Mouse (Mus musculus) hindbrain, embryonic 14.5 days (tissue): ENCODE results near the gene Zfp319. TPM values are rescaled to one million over a fixed set of nuclear protein-coding genes. Genes with fewer than 3 reads are reported as not detected.

Source experiments
- ATAC-seq: fragments of 200-750 bp; cut with Nextera tagmentation; 2 replicates; pipeline ENCODE4 v1.8.0; 2017; ENCODE audit warnings: moderate number of reproducible peaks, mild to moderate bottlenecking, moderate TSS enrichment, moderate library complexity; ENCODE audit not compliant: low FRiP score
- DNase-seq: peaks from one replicate; pipeline ENCODE4 v3.0.0-alpha.2; 2015; ENCODE audit warnings: low spot score
- H3K27ac ChIP-seq: fragments of 300-500 bp; sonication (generic); 2 replicates; pipeline ENCODE4 v1.5.1; 2014; ENCODE audit warnings: mild to moderate bottlenecking, moderate library complexity
- H3K27me3 ChIP-seq: fragments of 300-500 bp; sonication (generic); 2 replicates; pipeline ENCODE4 v1.6.1; 2014; ENCODE audit warnings: mild to moderate bottlenecking, low read length, mixed read lengths; ENCODE audit not compliant: control insufficient read depth, insufficient read depth
- H3K36me3 ChIP-seq: fragments of 300-500 bp; sonication (generic); replicated peaks from 2 replicates; pipeline ENCODE4 v1.6.1; 2014; ENCODE audit not compliant: control insufficient read depth, insufficient read depth
- H3K4me1 ChIP-seq: fragments of 300-500 bp; sonication (generic); replicated peaks from 2 replicates; pipeline ENCODE4 v1.6.1; 2014; ENCODE audit warnings: antibody characterized with exemption, low read length, mixed read lengths; ENCODE audit not compliant: control insufficient read depth, insufficient read depth
- H3K4me2 ChIP-seq: fragments of 300-500 bp; sonication (generic); replicated peaks from 2 replicates; pipeline ENCODE4 v1.6.1; 2014; ENCODE audit warnings: mild to moderate bottlenecking, moderate library complexity
- H3K4me3 ChIP-seq: fragments of 300-500 bp; sonication (generic); replicated peaks from 2 replicates; pipeline ENCODE4 v1.5.1; 2014; ENCODE audit warnings: mild to moderate bottlenecking, low read length
- H3K9ac ChIP-seq: fragments of 300-500 bp; sonication (generic); 2 replicates; pipeline ENCODE4 v1.6.1; 2014
- H3K9me3 ChIP-seq: fragments of 300-500 bp; sonication (generic); 2 replicates; pipeline ENCODE4 v1.6.1; 2016; ENCODE audit warnings: low read length; ENCODE audit not compliant: control insufficient read depth
- WGBS: fragments of 180-500 bp; shearing (Covaris S2); extraction: QIAGEN DNeasy Blood & Tissue Kit; methylation state at CpG from one replicate; pipeline ENCODE4 v1.1.7; 2014; 5-methylcytosine and 5-hydroxymethylcytosine counted together
- polyA plus RNA-seq: library from polyadenylated mRNA; unstranded; fragments of >200 nt; fragmentation: Nextera tagmentation; extraction: Ambion mirVana; gene quantifications from 2 replicates; pipeline ENCODE4 v1.2.1, GENCODE M21; 2014

Zfp319 gene
- polyA plus RNA-seq, 1 experiment from 2014 or later = 15.9 TPM

DNA sequence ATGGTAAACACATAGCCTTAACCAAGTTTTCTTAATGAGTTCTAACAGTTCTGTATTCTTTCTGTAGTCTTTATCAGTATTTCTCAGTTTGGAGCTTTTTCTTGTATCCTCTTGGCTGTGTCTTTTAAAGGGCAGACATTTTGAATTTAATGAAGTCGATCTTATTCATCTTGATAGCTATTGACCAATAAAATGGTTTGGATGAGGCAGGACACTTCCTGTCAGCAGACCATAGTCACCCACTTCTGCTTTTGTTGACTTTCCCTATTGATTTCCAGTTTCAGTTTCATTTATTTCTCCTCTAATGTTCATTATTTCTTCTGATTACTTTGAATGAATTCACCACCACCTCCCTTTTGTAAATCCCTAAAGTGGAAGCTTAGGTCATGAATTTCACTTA lies 4.0 kb upstream of the Zfp319 start:
- Histone ChIP-seq H3K4me2 (no peak overlapping the region), H3K27ac (no peak overlapping the region), H3K4me3 (no peak overlapping the region), H3K4me1 (peaks cover 4% of the 10 kb centered on the region), H3K27me3 (no peaks in the 10 kb centered on the region), H3K36me3 (peaks cover 47% of the 10 kb centered on the region), H3K9me3 (no peaks in the 10 kb centered on the region), H3K9ac (no peak overlapping the region)
- no peak for ATAC-seq
- DNase-seq = no peak
- WGBS = 85% methylated on average over 1 of the region's 1 CpGs

DNA sequence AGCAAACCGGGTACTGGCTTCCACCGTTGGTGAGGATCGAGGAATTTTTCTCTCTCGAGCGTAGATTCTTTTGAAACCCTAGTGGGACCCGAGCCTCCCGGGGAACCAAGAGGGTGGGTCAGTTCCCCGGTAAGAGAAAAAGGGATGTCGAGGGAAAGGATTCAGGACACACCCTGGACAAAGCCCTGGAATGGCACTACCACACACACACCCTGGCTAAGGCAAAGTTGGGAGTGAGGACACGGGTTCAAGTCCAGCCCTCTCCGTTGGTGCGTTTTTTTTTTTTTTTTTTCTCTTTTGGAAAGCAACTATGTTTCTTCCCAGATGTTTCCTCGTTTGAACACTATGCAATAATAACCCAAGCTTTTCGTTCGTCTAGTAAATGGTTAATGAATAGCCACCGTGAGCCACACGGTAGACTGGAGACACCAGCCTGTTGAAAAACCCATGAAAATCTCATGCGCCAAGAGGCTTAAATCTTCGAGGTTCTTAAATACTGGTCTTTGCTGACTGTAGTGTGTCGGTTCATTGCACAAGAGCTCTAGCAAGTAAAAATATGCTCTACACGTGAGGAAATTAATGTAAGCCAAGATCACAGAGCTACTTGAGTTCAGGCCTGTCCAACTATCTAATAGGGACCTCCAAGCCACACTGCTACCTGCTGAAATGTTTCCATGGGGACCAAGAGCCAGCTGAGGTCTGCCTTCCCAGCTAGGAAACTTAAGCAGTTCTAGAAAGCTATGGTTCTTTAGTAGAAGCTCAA lies 868 bp upstream of the Zfp319 start:
- peak overlapping the region; percentile 72 for H3K4me2 ChIP-seq
- DNase-seq = no peak
- peak overlapping the region; percentile 96 for H3K27ac ChIP-seq
- H3K9ac ChIP-seq = peak overlapping the region; percentile 88
- peaks cover 17% of the 10 kb centered on the region for H3K4me1 ChIP-seq
- 27% methylated on average over 21 of the region's 21 CpGs for WGBS
- H3K36me3 ChIP-seq = peaks cover 43% of the 10 kb centered on the region
- H3K4me3 ChIP-seq = peak overlapping the region; percentile 73
- H3K27me3 ChIP-seq = no peaks in the 10 kb centered on the region
- no peak for ATAC-seq
- H3K9me3 ChIP-seq = no peaks in the 10 kb centered on the region

DNA sequence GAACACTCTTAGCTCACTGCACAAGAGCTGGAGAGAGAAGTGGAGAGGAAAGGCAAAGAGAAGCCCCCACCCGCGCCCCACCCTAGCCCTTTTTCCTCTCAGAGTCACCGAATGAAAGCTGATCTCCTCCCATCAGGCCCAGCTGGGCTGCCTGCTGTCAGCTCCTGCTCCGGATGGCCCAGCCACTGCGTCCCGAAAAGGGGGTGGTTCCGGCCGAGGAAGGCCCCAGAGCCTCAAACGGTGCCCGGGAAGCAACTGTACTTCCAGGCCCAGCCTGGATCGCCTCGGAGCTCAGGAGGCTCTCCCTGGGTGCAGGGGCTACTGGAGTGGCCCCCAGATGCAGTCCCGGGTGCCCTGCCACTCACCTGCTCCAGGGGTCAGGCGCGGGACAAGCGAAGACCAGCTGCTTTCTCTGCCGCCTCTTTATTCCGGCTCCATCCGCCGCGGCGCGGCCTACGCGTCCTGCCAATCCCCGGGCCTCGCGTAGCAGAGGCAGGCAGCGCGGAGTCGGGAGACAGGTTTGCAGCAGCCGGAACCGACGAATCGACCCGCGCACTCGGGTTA lies 512 bp downstream of the Zfp319 start:
- Histone ChIP-seq H3K36me3 (peaks cover 43% of the 10 kb centered on the region), H3K9ac (peak overlapping the region; percentile 88), H3K27me3 (no peaks in the 10 kb centered on the region), H3K9me3 (no peaks in the 10 kb centered on the region), H3K27ac (peak overlapping the region; percentile 96), H3K4me2 (peak overlapping the region; percentile 72), H3K4me1 (peaks cover 17% of the 10 kb centered on the region), H3K4me3 (peak overlapping the region; percentile 73)
- ATAC-seq (peak; percentile 52), DNase-seq (peak; percentile 34)
- 1% methylated on average over 38 of the region's 38 CpGs for WGBS

DNA sequence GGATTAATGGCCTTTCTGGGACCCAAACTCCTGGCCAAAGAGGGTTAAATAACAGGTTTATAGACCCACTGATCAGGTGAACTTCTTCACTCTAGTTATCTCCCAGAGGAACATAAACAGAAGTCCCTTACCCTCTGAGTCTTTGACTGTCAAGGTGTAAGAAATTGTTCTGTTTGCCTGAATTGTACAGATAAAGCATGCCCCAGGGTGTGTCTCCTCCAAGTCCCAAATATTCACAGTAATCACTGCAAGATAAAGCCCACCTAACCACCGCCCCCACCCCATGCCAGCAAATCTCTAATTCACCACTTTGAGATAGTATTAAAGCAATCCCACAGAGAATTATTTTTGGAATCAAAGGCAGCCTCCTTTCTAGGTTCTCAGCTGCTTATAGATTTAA lies 1.4 kb downstream of the Zfp319 start:
- 94% methylated on average over 1 of the region's 1 CpGs for WGBS
- Histone ChIP-seq H3K4me1 (peaks cover 17% of the 10 kb centered on the region), H3K9me3 (no peaks in the 10 kb centered on the region), H3K27ac (no peak overlapping the region), H3K4me2 (peak overlapping the region; percentile 72), H3K27me3 (no peaks in the 10 kb centered on the region), H3K9ac (peak overlapping the region; percentile 88), H3K4me3 (peak overlapping the region; percentile 73), H3K36me3 (peaks cover 48% of the 10 kb centered on the region)
- ATAC-seq = no peak
- DNase-seq = no peak

DNA sequence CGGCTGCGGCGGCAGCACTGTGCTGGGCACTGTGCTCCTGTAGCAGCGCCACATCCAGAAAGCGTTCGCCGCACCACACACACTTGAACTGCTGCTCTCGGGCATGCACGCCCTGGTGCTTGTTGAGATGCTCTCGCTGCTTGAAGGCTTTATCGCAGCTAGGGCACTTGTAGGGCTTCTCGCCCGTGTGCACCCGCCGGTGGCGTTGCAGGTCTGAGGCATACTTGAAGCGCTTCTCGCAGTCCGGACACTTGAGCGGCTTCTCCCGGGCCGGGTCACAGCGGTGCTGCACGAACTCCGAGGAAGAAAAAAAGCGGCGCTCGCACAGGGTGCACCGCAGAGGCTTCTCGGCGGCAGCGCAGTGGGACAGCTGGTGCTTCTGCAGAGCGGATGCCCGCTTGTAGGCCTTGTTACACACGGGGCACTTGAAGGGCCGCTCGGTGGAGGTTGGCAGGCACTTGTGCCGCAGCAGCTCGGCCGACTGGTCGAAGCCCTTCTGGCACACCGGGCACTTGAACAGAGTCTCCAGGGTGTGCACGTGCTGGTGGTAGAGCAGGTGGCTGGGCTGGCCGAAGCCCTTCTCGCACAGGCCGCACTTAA lies 3.8 kb downstream of the Zfp319 start:
- ATAC-seq = no peak
- Histone ChIP-seq H3K4me3 (no peak overlapping the region), H3K4me2 (no peak overlapping the region), H3K9me3 (no peaks in the 10 kb centered on the region), H3K27me3 (no peaks in the 10 kb centered on the region), H3K4me1 (peaks cover 17% of the 10 kb centered on the region), H3K36me3 (peaks cover 59% of the 10 kb centered on the region), H3K9ac (no peak overlapping the region), H3K27ac (no peak overlapping the region)
- no peak for DNase-seq
- 87% methylated on average over 46 of the region's 46 CpGs for WGBS

DNA sequence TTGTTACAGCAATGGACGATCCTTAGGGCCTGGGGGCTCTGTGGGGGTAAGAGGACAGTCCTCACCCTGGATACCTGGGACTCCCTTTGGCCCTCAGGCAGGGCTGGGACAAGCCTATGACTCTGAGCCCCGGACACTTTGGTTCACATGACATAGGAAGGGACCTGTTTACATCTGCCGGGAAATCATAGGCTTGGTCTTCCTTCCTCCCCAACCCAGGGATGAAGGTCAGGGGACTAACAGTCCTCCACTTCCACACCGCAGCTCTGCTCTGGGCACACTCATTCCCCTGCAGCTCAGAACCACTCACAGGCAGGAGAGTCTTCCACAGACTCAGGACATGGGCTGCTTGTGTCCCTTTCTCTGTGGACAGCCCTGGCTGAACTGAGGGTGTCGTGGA lies 4.9 kb downstream of the Zfp319 start:
- WGBS = 93% methylated on average over 5 of the region's 5 CpGs
- Histone ChIP-seq H3K4me3 (no peak overlapping the region), H3K9me3 (no peaks in the 10 kb centered on the region), H3K27ac (no peak overlapping the region), H3K4me1 (peaks cover 13% of the 10 kb centered on the region), H3K27me3 (no peaks in the 10 kb centered on the region), H3K36me3 (peaks cover 59% of the 10 kb centered on the region), H3K9ac (no peak overlapping the region; the same call in 1 of the 2 replicates), H3K4me2 (no peak overlapping the region)
- no peak for DNase-seq
- no peak for ATAC-seq

DNA sequence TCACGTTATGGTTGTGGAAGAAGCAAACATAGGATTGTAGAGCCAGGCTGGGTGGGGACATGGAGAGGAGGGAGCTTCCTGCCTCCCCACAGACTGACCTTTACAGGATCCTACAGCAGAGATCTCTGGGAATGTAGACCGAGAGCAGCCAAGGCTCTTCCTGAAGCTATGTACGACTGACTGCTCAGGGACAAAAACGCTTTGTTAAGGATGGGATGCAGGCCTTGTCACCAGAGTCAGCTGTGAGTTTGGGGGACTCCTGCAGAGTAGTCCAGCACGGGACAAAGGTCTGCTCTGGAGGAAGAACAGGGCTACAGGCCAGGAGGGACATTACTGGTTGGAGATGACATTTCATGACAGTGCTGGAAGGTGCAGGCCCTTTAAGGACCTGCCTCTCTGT lies 7.1 kb downstream of the Zfp319 start:
- H3K9me3 ChIP-seq = no peaks in the 10 kb centered on the region
- no peak for ATAC-seq
- DNase-seq = no peak
- peaks cover 59% of the 10 kb centered on the region for H3K36me3 ChIP-seq
- H3K4me2 ChIP-seq = no peak overlapping the region
- no peaks in the 10 kb centered on the region for H3K27me3 ChIP-seq
- 25% methylated on average over 5 of the region's 5 CpGs for WGBS
- H3K4me1 ChIP-seq = peaks cover 6% of the 10 kb centered on the region
- 0 out of 2 replicates have a peak overlapping the region, but pooled peaks have one; percentile 12 for H3K27ac ChIP-seq
- H3K4me3 ChIP-seq = no peak overlapping the region
- 0 out of 2 replicates have a peak overlapping the region, but pooled peaks have one; percentile 3 for H3K9ac ChIP-seq

DNA sequence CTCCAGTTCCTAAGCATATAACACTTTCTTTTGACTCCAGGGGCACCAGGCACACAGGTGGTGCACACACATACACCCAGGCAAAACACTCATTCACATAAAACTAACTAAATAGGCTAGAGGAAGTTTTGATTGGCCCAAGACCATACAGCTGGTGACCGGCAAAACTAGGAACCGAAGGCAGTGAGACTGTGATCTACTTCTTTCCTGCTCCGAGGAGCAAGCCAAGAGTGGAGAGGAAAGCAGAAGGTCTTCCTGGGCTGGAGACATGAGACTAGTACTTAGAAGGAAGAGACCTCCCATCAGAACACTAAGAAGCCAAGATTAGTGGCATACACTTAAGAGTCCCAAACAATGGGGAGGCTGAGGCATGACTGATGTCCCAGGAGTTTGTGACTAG lies 8.5 kb downstream of the Zfp319 start:
- WGBS = 91% methylated on average over 3 of the region's 3 CpGs
- no peak for DNase-seq
- H3K4me1 ChIP-seq = peaks cover 4% of the 10 kb centered on the region; the same call in 1 of the 2 replicates

More for the DNA sequence above, 8.5 kb downstream of the Zfp319 start:
- Histone ChIP-seq H3K4me3 (no peak overlapping the region), H3K27me3 (no peaks in the 10 kb centered on the region), H3K36me3 (peaks cover 45% of the 10 kb centered on the region), H3K9me3 (no peaks in the 10 kb centered on the region), H3K9ac (no peak overlapping the region), H3K27ac (no peak overlapping the region), H3K4me2 (no peak overlapping the region)
- no peak for ATAC-seq
